Mouse (Mus musculus): Measurements from ENCODE around the gene Mpped1.

Gene Mpped1

GRCm38 (mm10) chr15:83779387-83779786, at the start of gene Mpped1:
Gene Mpped1 (plus strand): TSS chr15:83779467.
- DNase-seq (ENCODE audit: low read depth, low spot score), result peak; percentile 26

DNA sequence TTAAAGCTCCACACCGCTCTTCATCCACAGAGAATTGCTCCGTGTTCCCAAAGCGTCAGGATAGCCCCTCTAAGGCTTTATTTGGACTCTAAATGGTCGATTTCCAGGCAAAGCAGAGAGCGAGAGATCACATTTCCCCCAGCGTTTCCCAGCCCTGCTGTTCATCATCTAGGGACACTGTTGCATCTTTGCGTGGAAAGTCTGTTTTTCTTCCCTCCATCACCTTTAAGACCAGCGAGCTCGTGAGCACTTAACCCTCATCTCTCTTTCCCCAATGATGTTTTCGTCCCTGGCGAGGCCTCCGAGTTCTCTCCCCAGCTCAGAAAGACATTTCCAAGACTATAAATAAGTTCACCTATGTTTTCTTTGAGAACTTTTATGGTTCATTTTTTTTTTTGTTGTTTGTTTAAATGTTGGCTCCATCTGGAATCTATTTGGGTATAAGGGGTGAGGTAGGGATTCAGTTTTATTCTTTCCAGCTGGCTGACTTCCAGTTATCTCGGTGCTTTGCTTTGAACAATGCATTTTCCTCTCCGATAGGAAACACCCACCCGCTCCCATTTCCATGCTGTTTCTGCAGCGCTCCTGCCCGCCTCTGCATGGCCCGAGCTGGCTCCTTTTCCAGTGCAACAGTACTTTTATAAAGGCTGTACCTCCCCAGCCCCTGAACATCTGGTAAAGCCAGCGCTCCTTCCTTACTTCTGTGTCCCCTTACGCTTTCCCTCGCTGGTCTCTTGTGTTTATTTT, 38.4 kb upstream of the Mpped1 start:
- no peak for DNase-seq (ENCODE audit: low read depth, low spot score)

DNA sequence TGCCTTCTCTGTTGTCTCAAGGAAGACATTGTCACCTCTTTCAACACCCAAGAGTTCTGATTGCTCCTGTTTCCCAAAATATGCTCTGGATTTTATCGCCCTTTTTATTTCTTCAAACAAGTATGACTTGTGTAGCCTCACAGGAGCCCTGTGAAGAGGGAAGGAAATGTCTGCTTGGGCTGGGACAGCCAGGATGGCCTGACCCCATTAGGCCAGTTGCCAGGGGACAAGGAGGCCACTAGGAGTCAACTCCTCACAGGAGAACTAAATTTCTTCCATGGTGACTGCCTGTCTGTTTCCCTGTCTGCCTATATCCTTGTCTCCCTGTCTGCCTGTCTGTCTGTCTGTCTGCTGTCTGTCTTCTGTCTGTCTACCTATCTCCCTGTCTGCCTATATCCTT, 37.2 kb upstream of the Mpped1 start:
- DNase-seq (ENCODE audit: low read depth, low spot score), result no peak

DNA sequence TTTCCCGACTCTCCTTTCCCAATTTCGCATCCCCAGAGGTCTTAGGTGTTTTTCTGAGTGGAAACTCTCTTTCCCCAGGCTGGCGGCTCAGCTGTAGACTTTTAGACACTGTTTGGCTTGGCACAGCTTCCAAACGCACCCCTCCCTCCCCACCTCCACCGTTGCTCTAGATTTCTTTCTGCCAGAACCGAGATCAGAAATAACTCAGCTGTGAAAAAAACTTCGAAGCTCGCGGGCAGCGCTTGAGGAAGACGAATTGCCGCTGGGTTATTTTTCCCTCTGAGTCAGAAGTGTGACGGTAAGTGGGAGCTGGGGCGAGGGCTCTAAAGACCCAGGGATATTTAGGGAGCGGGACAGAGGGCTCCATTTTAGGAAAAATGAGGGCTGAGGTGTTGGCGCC, 33.0 kb upstream of the Mpped1 start:
- no peak for DNase-seq (ENCODE audit: low read depth, low spot score)

GRCm38 (mm10) chr15:83748986-83749385, 30.3 kb upstream of the Mpped1 start:
- DNase-seq (ENCODE audit: low read depth, low spot score), result peak; percentile 75

DNA sequence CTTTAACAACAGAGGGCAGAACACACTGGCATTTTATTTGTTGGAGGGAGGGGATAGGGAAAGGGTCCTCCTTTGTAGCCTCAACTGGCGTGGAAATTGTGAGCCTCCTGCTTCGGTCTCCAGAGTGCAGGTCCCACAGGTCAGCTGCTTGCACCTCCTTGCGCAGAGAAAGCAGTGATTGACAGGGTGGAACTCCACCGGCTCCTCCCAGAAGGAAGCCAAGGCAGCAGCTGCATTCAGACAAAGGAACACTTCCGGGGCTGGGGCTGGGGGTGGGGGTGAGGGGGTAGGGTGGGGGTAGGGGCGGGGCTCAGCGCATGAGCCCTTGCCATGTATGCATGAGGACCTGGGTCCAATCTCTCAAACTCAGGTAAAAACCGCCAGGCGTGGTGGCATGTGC, 29.8 kb upstream of the Mpped1 start:
- DNase-seq (ENCODE audit: low read depth, low spot score), result peak; percentile 92

DNA sequence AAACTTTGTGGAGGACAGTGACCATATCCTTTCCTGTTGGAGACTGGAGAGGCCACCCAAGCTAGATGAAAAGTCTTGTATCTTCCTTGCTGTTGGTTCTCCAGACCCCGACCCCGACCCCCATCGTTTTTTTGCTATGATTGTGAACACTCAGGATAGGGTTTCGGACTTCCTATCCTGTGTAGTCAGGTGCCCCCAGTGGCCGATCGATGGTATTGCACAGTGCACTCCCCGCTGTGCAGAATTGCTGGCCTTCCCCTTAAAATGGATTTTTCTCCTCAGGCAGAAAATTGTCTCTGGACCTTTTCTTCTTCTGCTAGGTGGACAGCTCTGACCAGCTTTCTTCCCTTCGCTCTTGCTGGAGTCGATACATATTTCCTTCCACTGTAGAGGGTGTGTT, 22.5 kb upstream of the Mpped1 start:
- DNase-seq (ENCODE audit: low read depth, low spot score), result peak; percentile 66

GRCm38 (mm10) chr15:83758958-83759357, 20.3 kb upstream of the Mpped1 start:
- DNase-seq (ENCODE audit: low read depth, low spot score), result no peak

GRCm38 (mm10) chr15:83760683-83761082, 18.6 kb upstream of the Mpped1 start:
- peak; percentile 75 for DNase-seq (ENCODE audit: low read depth, low spot score)

DNA sequence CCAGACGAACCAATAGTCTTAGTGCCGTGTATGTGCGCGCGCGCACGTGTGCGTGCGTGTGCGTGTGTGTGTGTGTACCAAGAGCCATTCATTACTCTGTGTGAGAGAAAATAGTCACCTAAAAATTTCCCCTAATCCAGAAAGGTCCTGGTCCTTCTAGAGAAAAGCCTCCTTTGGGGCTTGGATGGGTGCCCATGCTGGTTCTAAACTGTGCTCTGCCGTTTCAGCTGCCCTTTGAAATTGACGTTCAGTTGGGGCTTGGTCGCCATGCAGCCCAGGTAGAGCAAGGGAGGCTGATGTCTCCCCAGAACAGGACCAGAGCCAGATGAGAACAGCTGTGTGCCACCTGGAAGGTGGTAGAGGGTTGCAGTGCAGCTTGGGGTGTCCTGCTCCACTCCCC, 17.8 kb upstream of the Mpped1 start:
- DNase-seq (ENCODE audit: low read depth, low spot score), result no peak

GRCm38 (mm10) chr15:83765388-83766029, 13.8 kb upstream of the Mpped1 start:
- peak; percentile 14 for DNase-seq (ENCODE audit: low read depth, low spot score)

- DNase-seq (ENCODE audit: low read depth, low spot score), result no peak
These were observed 7.8 kb upstream of the Mpped1 start for GRCm38 (mm10) chr15:83771346-83772053.

- no peak for DNase-seq (ENCODE audit: low read depth, low spot score)
These were observed 6.8 kb upstream of the Mpped1 start for GRCm38 (mm10) chr15:83772460-83772859.

DNA sequence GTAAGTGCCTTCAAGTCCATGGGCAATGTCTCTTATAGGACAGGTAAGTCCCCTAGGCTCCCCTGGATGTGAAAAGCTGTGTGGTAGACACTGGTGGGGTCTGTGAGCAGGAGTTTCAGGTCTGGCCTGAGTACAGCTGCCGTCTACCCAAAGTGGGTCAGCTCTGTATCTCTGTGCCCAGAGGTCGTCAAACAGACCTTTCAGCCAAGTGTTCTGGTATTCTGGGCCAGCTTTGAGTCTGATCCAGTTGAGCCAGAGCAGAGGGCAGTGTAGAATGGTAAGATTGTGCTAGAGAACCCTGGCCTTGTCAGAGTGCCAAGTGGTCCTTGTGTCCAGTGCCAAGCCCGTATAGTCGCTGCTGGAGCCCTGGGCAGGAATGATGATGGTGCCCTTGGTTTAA, 6.3 kb upstream of the Mpped1 start:
- DNase-seq (ENCODE audit: low read depth, low spot score), result no peak

GRCm38 (mm10) chr15:83774922-83775321, 4.3 kb upstream of the Mpped1 start:
- DNase-seq (ENCODE audit: low read depth, low spot score), result no peak

GRCm38 (mm10) chr15:83776265-83777000, 2.8 kb upstream of the Mpped1 start:
- peak; percentile 19 for DNase-seq (ENCODE audit: low read depth, low spot score)

DNA sequence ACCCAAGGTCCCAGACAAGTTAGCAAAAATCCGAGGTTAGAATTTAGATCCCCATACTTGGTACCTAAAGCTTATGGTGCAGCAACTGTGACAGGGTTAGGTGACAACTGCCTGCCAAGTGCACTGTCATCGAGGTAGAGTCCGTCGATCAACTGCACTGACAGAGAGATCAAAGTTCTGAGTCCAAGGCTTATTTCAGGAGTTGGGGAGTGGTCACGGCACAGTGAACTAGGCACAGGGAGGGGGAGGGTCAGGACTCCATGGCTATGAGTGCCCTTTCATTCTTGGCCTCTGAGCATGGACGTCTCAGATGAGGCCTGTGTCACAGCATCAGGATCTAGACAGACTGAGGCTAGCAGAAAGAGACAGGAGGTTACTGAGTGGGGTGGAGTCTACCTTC, 1.8 kb upstream of the Mpped1 start:
- DNase-seq (ENCODE audit: low read depth, low spot score), result no peak

- no peak for DNase-seq (ENCODE audit: low read depth, low spot score)
These were observed 831 bp downstream of the Mpped1 start for GRCm38 (mm10) chr15:83779855-83780740.

DNA sequence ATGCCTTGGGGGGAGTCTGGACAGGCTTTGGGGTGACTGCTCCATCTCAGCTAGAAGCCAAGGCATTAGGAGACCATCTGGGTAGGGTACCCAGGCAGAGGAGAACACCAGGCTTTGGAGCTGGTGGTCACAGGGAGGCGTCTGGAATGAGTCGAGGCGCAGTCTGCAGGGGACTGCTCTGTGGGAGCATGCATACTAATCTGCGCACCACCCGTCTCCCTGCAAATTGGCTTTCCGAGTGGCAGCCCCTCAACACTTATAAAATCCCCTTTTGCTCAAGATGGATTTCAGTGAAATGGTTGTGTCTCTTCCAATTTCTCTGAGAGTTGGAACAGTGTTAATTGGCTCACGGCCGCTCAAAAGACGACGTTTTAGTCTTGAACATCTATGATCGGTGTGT, 2.0 kb downstream of the Mpped1 start:
- DNase-seq (ENCODE audit: low read depth, low spot score), result no peak

DNA sequence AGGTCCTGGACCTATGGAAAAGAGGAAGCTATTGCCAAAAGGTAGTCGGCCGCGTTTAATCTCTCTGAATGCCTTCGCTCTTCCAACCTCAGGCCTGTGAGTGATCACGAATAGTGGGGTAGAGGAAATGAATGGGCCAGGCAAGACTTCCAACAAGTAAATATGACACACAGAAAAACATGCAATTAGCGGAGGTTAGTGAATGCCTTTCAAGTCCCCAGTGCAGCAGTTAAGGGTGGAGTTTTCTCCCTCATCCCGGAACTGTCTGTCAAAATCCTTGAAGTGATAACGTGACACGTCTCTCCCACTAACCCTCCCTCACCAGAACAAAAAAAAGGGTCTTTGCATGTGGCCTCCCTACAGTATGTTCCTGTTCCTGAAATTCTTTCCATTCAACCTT, 3.0 kb downstream of the Mpped1 start:
- no peak for DNase-seq (ENCODE audit: low read depth, low spot score)

DNA sequence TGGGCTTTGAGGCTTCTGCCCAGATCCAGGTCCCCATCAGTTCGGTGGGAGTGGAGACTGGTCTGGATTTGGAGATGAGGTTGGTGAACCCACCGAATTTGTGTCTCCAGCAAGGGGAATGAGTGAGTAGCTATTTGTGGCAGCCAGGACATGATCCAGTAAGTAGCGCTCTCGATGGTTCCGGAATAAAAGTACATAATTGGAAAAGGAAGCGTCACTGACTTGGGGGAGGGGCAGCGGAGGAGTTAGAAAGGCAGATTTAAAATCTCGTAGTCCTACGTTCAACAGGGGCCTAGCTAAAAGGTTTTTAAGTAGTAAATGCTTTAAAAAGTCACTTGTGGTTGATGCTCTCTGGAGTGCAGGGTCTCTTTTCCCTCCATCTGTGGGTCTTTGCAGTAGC, 5.5 kb downstream of the Mpped1 start:
- no peak for DNase-seq (ENCODE audit: low read depth, low spot score)
